Mouse (Mus musculus) liver, adult 2 months (tissue): ENCODE data around the gene Rusc1. TPM values are rescaled to one million over a fixed set of nuclear protein-coding genes. Genes with fewer than 3 reads are reported as not detected.

Experiments used
- DNase-seq: peaks from one replicate; pipeline ENCODE4 v3.0.0-alpha.2; 2011; ENCODE audit warnings: low read depth, low spot score; ENCODE audit errors: extremely low read depth
- H3K27ac ChIP-seq: fragments of 200-500 bp; replicated peaks from 2 replicates; pipeline ENCODE4 v1.5.1; 2012; ENCODE audit warnings: low read depth, mild to moderate bottlenecking, control low read depth, inconsistent platforms, low read length; ENCODE audit not compliant: insufficient read depth
- H3K27me3 ChIP-seq: fragments of 200-500 bp; 2 replicates; pipeline ENCODE4 v1.6.1; 2012; ENCODE audit warnings: mild to moderate bottlenecking, moderate library complexity, low read length, inconsistent platforms; ENCODE audit not compliant: control insufficient read depth, insufficient read depth
- H3K36me3 ChIP-seq: fragments of 200-500 bp; 2 replicates; pipeline ENCODE4 v1.6.1; 2012; ENCODE audit warnings: low read length, inconsistent platforms; ENCODE audit not compliant: control insufficient read depth, insufficient read depth
- H3K4me1 ChIP-seq: fragments of 200-500 bp; 2 replicates; pipeline ENCODE4 v1.6.1; 2011; ENCODE audit warnings: low read length; ENCODE audit not compliant: control insufficient read depth, insufficient read depth
- H3K4me3 ChIP-seq: fragments of 200-500 bp; 2 replicates; pipeline ENCODE4 v1.5.1; 2011; ENCODE audit warnings: low read depth, mild to moderate bottlenecking, control low read depth, low read length, moderate library complexity; ENCODE audit not compliant: insufficient read depth
- H3K79me2 ChIP-seq: fragments of 200-500 bp; 2 replicates; pipeline ENCODE4 v1.6.1; 2012; ENCODE audit warnings: inconsistent platforms, mild to moderate bottlenecking, low read length, moderate library complexity; ENCODE audit not compliant: control insufficient read depth, insufficient read depth
- H3K9ac ChIP-seq: fragments of 200-500 bp; 2 replicates; pipeline ENCODE4 v1.6.1; 2012; ENCODE audit warnings: low read depth, mild to moderate bottlenecking, control low read depth, inconsistent platforms, low read length
- CTCF ChIP-seq: fragments of 200-500 bp; IDR thresholded peaks from 2 replicates; pipeline ENCODE4 v1.5.1; 2011; ENCODE audit warnings: low read depth, low read length, control low read depth
- POLR2A ChIP-seq: fragments of 200-500 bp; IDR thresholded peaks from 2 replicates; pipeline ENCODE4 v1.6.1; 2011; ENCODE audit warnings: low read length, control low read depth; ENCODE audit not compliant: insufficient read depth; ENCODE audit errors: extremely low read depth
- WGBS: fragments of 180-500 bp; shearing (Covaris S2); methylation state at CpG from one replicate; pipeline ENCODE4 v1.1.7; 2018; 5-methylcytosine and 5-hydroxymethylcytosine counted together
- polyA plus RNA-seq: library from polyadenylated mRNA; depleted of rRNA; stranded (reverse); fragments of >200 nt; gene quantifications from 2 replicates; pipeline ENCODE4 v1.2.3, GENCODE M21; 2012; rRNA removed
- total RNA-seq: library from RNA; depleted of rRNA; stranded (reverse); fragments of >200 nt; gene quantifications from 2 replicates; pipeline ENCODE4 v1.2.3, GENCODE M21; 2014; rRNA removed

Rusc1 gene
- total RNA-seq, result 4.0 and 4.8 TPM in 2 replicates
- 14.0 and 18.3 TPM in 2 replicates for polyA plus RNA-seq

DNA sequence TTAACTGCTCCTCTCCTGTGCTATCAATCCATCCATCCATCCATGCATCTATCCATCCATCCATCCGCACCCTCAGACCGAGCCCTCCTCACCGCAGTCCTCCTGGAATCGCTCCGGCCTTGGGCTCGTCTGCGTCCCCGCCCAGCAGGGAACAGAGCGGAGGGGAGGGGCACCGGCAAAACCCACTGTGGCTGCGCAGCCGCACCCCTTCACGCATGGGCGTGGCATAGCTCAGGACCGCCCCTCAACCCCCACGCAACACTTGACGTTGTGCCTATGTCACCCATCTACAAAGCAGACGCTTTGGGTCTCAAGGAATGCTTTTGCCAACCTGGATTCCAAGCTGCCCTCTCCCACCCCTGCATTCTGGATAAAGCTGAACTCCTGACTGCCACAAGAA is at the start of gene Rusc1:
Gene Rusc1, minus strand, starts transcription at position 137 of the 400 bp plus-strand sequence.
- Histone ChIP-seq H3K9ac (no peak within 1 kb of the TSS), H3K79me2 (no peaks in the 10 kb centered on the region), H3K27me3 (no peaks in the 10 kb centered on the region), H3K36me3 (peaks cover 14% of the 10 kb centered on the region), H3K27ac (no peak within 1 kb of the TSS), H3K4me1 (peaks cover 16% of the 10 kb centered on the region), H3K4me3 (no peak within 1 kb of the TSS)
- 34% methylated on average over 18 of the region's 18 CpGs for WGBS
- DNase-seq, result peak; percentile 51
- no peak for TF ChIP-seq POLR2A
- TF ChIP-seq CTCF, result no peak

DNA sequence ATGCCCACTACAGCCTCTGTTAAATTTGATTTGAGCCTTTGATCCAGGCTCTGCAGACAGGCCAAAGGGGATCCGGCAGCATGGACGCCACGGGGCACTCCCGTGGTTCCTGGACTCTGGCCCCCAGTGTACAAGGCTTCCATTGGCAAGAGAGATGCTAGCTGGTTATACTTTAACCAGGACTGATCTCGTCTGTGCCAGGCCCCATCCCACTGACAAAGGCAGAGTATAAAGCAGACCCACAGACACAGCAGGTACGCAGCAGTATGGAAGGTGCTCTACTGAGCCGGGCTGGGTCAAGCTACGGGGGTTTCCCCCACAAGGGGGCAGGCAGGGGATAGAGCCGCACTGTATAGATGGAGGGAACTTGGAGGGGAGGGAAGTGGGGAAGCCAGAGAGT is 43.3 kb upstream of the Rusc1 start:
- WGBS, result 10% methylated on average over 9 of the region's 9 CpGs
- H3K9ac ChIP-seq, result peak overlapping the region; percentile 94
- DNase-seq, result peak; percentile 95

DNA sequence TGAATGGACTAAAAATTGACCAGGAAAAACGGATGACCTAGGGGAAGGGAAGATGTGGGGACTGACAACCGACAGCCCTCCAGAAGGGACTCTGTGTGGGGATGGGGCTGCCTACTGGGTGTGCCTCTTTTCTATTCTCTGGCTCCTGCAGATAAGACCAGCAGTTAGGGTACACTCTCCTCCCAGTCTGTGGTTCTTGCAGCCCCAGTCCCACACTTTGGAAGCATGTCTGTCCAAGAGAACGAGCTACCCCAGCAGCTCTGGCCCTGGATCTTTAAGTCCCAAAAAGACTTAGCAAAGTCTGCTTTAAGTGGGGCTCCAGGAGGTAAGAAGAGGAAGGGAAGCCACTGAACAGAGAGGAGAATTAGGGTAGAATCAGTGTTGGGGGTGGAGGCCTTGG is 42.8 kb upstream of the Rusc1 start, which contains the start of gene Pklr:
Gene Pklr, plus strand, starts transcription at position 185 of the 400 bp plus-strand sequence.
- Histone ChIP-seq H3K4me3 (peak within 1 kb of the TSS; percentile 89), H3K27me3 (no peaks in the 10 kb centered on the region), H3K36me3 (peaks cover 3% of the 10 kb centered on the region; the same call in 1 of the 2 replicates), H3K4me1 (peaks cover 32% of the 10 kb centered on the region), H3K27ac (peak within 1 kb of the TSS; percentile 95), H3K79me2 (peaks cover 4% of the 10 kb centered on the region; the same call in 1 of the 2 replicates), H3K9ac (peak within 1 kb of the TSS; percentile 94)
- WGBS, result 25% methylated on average over 3 of the region's 3 CpGs
- TF ChIP-seq CTCF (no peak), POLR2A (no peak)
- no peak for DNase-seq

More for the DNA sequence above, 43.3 kb upstream of the Rusc1 start:
- Histone ChIP-seq H3K79me2 (peaks cover 4% of the 10 kb centered on the region; the same call in 1 of the 2 replicates), H3K36me3 (peaks cover 6% of the 10 kb centered on the region; the same call in 1 of the 2 replicates), H3K27me3 (no peaks in the 10 kb centered on the region), H3K27ac (peak overlapping the region; percentile 95), H3K4me1 (peaks cover 35% of the 10 kb centered on the region), H3K4me3 (peak overlapping the region; percentile 89)
- peak; percentile 98 for TF ChIP-seq POLR2A
- TF ChIP-seq CTCF, result peak; percentile 52

DNA sequence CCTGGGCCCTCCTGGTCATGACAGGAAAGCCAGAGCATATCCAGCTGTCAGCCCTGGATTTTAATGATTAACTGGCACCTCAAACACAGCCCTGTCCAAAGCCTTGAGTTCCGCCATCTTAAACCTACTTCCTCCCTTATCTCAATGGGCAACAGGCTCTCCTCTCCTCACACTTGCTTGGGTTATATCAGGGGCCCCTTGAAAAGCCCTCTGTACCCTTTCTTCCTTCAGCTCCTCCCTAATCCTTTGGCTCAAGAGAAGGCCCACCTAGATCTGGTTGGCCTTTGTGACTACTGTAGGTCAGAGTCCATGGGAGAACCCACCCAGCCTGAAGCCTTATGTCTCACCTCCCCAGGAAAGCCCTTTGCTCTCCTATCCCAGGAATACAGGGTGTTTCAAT is 40.6 kb upstream of the Rusc1 start:
- no peak overlapping the region for H3K4me3 ChIP-seq
- DNase-seq, result no peak
- H3K79me2 ChIP-seq, result peaks cover 4% of the 10 kb centered on the region; the same call in 1 of the 2 replicates
- H3K9ac ChIP-seq, result no peak overlapping the region
- no peak for TF ChIP-seq POLR2A
- no peak for TF ChIP-seq CTCF
- no peaks in the 10 kb centered on the region for H3K36me3 ChIP-seq
- H3K27ac ChIP-seq, result peak overlapping the region; percentile 73
- WGBS, result 15% methylated on average over 1 of the region's 1 CpGs
- peaks cover 25% of the 10 kb centered on the region for H3K4me1 ChIP-seq
- H3K27me3 ChIP-seq, result no peaks in the 10 kb centered on the region

DNA sequence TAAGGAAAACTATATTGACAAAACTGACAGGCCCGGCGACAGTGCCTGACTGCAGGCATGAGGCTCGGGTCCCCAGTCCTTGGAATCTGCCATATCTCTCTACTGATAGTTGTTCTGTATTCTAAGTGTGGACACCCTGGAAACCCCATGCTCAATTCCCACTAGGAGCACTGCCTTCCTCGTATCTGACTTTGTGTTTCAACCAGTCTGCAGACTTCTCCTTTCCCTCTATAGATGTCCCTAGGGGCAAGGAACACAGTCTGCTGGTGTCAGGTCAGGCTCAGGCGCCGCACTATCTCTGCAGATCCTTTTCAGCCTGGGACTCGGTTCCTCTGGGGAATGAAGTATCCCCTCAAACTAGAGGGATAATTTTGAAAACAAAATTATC is 39.9 kb upstream of the Rusc1 start:
- peak overlapping the region; percentile 5; the same call in 1 of the 2 replicates for H3K9ac ChIP-seq
- H3K27me3 ChIP-seq, result no peaks in the 10 kb centered on the region
- 0 out of 2 replicates have a peak, but pooled peaks cover 4% of the 10 kb centered on the region for H3K79me2 ChIP-seq
- peaks cover 20% of the 10 kb centered on the region for H3K4me1 ChIP-seq
- TF ChIP-seq CTCF (no peak), POLR2A (no peak)
- H3K36me3 ChIP-seq, result no peaks in the 10 kb centered on the region
- WGBS, result 56% methylated on average over 7 of the region's 7 CpGs
- peak overlapping the region; percentile 73 for H3K27ac ChIP-seq
- H3K4me3 ChIP-seq, result no peak overlapping the region
- DNase-seq, result no peak
